Mouse (Mus musculus) neutrophil, adult 83 days (primary cell): ENCODE data around the gene Olfr695. TPM values are rescaled to one million over a fixed set of nuclear protein-coding genes. Genes with fewer than 3 reads are reported as not detected.

Experiments
- total RNA-seq, 2 experiments: library from RNA; stranded (reverse); gene quantifications; one replicate each; pipeline ENCODE4 v1.2.4; 2023

Gene Olfr695
- total RNA-seq: not detected

GRCm38 (mm10) chr7:106716296-106716695 lies at the start of gene Olfr695:
TSS of gene Olfr695 (minus strand) at chr7:106716396.

GRCm38 (mm10) chr7:106755297-106755696 lies 39.1 kb upstream of the Olfr695 start, which contains the start of gene Olfr698:
TSS of gene Olfr698 (minus strand) at chr7:106755397.

GRCm38 (mm10) chr7:106742343-106742742 lies 26.1 kb upstream of the Olfr695 start, which contains the start of gene Olfr697:
TSS of gene Olfr697 (minus strand) at chr7:106742443.

GRCm38 (mm10) chr7:106691714-106692113 lies 24.5 kb downstream of the Olfr695 start, which contains the start of gene Olfr694:
TSS of gene Olfr694 (minus strand) at chr7:106691814.

GRCm38 (mm10) chr7:106680484-106680883 lies 35.7 kb downstream of the Olfr695 start, which contains the start of gene Olfr693:
TSS of gene Olfr693 (minus strand) at chr7:106680584.

Other genes starting within 250 kb of the Olfr695 start
- not detected for gene Olfr693, start 35.8 kb downstream of the Olfr695 start, total RNA-seq
- gene Olfr694, start 24.6 kb downstream of the Olfr695 start, total RNA-seq: not detected
- not detected for gene Olfr697, start 26.0 kb upstream of the Olfr695 start, total RNA-seq
- not detected for gene Olfr698, start 39.0 kb upstream of the Olfr695 start, total RNA-seq
- gene Olfr699, start 76.8 kb upstream of the Olfr695 start, total RNA-seq: not detected
- gene Olfr700, start 92.4 kb upstream of the Olfr695 start, total RNA-seq: not detected
- gene Olfr701, start 97.7 kb upstream of the Olfr695 start, total RNA-seq: not detected
- not detected for gene Olfr702, start 117.5 kb upstream of the Olfr695 start, total RNA-seq
- gene Olfr703, start 127.0 kb upstream of the Olfr695 start, total RNA-seq: not detected
- not detected for gene Olfr704, start 146.8 kb upstream of the Olfr695 start, total RNA-seq
- not detected for gene Olfr705, start 160.5 kb upstream of the Olfr695 start, total RNA-seq
- gene Olfr706, start 171.8 kb upstream of the Olfr695 start, total RNA-seq: not detected
- gene Olfr707, start 184.8 kb upstream of the Olfr695 start, total RNA-seq: not detected
- not detected for gene Olfr1532-ps1, start 191.6 kb upstream of the Olfr695 start, total RNA-seq
- gene Olfr709-ps1, start 215.8 kb upstream of the Olfr695 start, total RNA-seq: under 1 TPM; 0.09 to 0.15 TPM
- gene Olfr710, start 231.9 kb upstream of the Olfr695 start, total RNA-seq: not detected
- not detected for gene Olfr6, start 247.5 kb upstream of the Olfr695 start, total RNA-seq